Mouse (Mus musculus): ENCODE measurements around the gene Iars2. TPM values are rescaled to one million over a fixed set of nuclear protein-coding genes. Genes with fewer than 3 reads are reported as not detected.
A peak's percentile ranks its signal among the peaks of the same experiment; 100 is the strongest.
"Not testable (repeated sequence)": the region's sequence is repeated elsewhere in the genome, so short reads cannot be mapped to it uniquely, and the experiment has no call there.

Iars2 gene
- total RNA-seq, 2 experiments from 2014 or later = 17.3 TPM

DNA sequence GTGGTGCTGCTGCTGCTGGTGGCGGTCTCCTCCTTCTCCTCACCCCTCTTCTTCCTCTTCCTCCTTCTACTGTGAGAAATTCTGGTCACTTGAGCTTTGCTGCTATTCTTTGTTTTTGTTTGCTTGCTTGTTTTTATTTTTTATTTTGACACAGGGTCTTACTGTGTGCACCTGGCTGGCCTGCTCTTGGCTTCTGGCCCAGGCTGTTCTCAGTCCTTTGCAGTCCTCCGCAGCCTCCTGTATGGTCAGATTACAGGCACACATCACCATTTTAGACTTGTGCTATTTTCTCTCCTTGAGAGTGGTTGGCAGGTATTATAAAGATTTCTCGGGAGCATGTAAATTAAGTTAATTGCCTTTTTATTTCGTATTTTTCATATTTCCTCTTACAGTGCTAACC lies 4.9 kb upstream of the Iars2 start:
- ATAC-seq (replicated peaks; ENCODE audit: low FRiP score, poor library complexity, severe bottlenecking) = no peak

DNA sequence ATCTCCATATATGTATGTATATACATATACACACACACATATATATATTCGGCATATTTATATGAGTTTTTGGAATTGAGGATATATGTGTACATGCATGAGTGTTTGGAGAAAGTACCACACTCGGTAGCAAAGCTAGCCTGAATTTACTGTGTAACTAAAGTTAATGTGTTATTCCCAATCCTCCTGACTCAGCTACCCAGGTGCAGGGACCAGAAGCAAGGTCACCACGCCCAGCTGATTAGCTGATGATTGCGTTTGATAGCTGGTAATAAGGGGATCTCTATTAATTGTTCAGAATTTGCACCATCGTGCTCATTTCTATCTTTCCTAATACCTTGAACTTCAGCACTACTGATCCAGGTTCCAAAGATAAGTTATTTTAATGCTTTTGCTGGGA lies 4.5 kb upstream of the Iars2 start:
- ATAC-seq (replicated peaks; ENCODE audit: low FRiP score, poor library complexity, severe bottlenecking) = no peak

DNA sequence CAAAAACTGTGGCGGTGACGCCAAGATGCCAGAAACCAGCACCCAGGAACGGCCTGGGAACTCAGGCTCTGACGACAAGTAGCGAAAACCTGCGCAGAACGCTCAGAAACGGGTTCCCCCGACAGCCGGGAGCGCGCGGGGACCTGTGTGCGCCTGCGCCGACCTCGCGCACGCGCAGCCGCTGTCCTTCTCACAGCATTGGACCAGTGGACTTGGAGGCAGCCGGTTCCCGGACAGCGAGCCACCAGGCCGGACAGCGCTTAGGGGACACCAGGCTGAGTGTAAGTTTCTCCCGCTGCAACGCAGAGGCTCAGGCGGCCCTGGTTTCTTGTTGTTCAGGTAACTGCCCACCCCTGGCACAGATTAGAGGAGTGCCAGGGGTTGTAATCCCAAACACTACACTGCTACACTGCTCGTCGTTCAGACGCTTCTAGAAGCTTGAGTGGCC lies 2.8 kb upstream of the Iars2 start, which contains the start of gene Bpnt1:
TSS of gene Bpnt1 (plus strand) at position 167 of the 448 bp plus-strand sequence.
- peak; percentile 81 for ATAC-seq (replicated peaks; ENCODE audit: low FRiP score, poor library complexity, severe bottlenecking)

DNA sequence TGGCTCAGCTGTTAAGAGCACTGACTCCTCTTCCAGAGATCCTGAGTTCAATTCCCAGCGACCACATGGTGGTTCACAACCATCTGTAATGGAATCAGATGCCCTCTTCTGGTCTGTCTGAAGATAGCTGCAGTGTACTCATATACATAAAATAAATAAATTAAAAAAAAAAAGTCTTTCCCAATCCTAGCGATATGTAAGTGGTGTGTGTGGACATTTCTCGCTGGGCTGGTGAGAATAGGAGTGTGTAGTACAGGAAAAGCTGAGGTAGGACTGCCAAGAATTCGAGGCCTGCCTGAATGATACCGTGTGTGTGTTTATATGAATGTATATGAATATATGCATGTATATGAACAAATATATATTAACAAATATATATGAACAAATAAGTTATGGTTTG lies 2.2 kb upstream of the Iars2 start:
- ATAC-seq (replicated peaks; ENCODE audit: low FRiP score, poor library complexity, severe bottlenecking) = no peak

DNA sequence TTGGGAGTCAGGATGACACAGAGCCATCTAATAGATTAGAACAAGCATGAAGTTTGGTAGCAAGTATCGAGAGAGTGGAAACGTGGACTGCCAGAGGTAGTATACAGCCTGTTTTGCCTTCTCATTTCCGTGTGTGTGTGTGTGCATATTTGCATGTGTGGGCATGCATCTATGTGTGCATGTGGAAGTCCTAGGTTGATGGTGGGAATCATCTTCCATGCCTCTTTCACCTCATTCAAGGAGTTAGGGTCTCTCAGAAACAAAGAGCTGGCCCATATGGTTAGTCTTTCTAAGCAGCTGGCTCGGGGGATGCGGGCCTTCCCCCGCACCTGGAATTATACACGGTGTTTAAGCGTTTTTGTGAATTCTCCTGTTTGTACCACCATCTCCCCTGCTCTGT lies 655 bp upstream of the Iars2 start:
- ATAC-seq (replicated peaks; ENCODE audit: low FRiP score, poor library complexity, severe bottlenecking) = no peak

DNA sequence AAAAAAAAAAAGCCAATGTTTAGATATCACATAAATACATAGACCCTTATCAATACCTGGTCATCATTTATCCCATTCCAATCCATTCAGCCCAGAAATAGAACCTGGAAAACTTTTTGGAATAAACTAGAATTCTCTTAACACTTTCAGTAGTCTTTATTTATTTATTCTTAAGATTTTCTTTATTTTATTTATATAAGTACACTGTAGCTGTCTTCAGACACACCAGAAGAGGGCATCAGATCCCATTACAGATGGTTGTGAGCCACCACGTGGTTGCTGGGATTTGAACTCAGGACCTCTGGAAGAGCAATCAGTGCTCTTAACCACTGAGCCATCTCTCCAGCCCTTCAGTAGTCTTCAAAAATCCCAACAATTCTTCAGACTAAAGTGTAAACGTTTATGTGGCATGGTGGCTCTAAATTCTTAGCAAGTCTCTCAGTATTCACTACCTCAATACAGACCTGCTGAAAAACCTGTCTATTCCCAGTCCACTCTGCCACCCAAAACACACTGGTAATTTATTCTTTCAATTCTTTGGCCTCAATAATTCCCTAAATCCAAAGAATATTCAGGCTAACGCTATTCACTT lies 1.3 kb downstream of the Iars2 start:
- ATAC-seq (replicated peaks; ENCODE audit: low FRiP score, poor library complexity, severe bottlenecking) = not testable (repeated sequence)

DNA sequence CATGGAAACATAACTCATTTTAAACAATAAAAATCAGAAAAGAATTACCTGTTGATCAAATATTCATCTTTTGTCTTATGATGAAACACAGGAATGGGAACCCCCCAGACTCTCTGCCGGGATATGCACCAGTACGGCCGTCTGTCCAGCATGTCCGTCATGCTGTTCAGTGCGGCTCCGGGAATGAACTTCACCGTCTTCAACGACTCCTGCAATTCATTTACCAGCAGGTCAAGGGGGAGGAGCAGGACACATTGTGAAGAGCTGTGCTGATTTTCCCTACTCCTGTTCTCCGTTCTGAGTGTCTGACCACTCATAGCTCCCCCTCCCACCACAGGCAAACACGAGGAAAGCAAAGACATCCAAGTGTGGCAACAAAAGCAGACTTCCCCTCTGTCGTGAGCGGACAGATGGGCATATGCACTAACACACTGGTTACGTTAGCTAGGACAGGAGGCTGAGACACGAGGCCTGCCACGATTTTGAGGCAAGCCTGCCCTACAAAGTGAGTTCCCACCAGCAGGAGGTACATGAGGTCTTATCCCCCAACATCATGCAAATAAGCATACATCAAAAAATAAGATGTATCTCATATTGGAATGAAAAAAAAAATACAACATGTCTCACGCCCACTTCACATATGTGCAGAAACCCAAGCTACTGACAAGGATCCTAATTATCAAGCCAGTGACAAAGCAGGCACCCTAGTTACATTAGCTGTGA lies 13.2 kb downstream of the Iars2 start:
- ATAC-seq (replicated peaks; ENCODE audit: low FRiP score, poor library complexity, severe bottlenecking) = no peak

DNA sequence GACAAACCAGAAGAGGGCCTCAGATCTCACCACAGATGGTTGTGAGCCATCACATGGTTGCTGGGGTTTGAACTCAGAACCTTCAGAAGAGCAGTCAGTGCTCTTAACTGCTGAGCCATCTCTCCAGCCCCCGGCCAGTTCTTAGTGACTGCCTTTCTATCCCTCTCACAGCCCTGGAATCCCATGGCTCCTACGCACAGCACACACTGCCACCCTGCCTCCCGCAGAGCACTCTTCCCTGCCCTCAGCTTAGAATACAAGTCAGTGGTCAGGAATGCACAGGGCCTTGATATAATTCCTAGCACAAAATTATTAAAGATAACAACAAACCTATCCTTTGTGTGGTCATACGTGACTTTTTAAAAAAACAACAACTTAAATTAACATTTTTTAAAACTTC lies 14.7 kb downstream of the Iars2 start:
- ATAC-seq (replicated peaks; ENCODE audit: low FRiP score, poor library complexity, severe bottlenecking) = no peak

DNA sequence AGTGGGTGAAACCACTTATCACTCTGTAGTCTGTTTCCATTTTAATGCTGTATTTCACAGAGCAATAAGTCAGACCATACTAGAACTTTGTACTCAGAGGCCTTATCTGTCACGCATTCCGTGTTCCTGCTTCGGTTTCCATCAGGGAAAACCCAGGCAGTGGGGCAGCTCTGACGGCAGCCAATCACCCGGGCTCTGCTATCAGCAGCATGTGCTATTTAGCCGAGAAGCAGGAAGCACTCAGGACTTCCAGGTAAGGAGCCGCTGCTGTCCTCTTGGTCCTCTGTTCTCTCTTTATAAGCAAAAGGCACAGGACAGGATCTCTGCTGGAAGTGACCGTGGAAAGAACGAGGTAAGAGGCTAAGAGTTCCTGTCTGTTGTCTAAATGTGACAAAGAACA lies 17.2 kb downstream of the Iars2 start:
- ATAC-seq (replicated peaks; ENCODE audit: low FRiP score, poor library complexity, severe bottlenecking) = no peak

DNA sequence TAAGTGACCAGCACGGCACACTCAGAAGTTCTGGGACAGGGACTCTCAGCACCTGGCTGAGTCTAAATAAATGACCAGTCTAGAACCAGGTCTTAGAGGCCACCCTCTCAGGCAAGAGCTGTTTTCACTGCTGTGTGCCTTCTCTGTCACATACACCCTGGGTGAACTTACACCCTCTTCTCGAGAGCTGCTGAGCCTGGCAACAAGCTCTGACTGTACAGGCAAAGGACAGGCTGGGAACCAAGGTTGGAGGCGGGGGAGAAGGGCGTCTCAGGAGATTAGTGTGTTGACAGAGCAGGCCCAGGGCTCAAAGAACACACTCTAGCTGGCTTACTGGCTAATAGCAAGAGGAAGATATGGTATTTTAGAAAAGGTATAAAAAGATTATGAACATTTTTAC lies 20.3 kb downstream of the Iars2 start:
- ATAC-seq (replicated peaks; ENCODE audit: low FRiP score, poor library complexity, severe bottlenecking) = no peak

DNA sequence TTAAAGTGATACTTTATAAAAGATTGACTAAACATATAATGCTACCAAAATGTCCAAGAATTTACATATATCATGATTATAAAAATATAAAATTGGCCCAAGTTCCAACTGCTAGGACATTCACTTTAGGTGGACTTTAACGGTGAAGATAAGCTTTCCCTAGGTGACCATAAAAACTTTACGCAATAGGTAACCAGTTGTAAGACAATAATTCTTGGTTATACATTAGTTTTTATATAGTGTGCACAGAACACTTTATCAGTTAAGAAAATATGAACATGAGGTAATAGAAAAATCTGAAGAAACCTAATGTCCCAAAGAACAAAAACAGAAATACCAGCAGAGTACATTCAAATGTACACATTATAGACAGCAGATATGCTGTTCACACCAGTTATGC lies 20.9 kb downstream of the Iars2 start:
- ATAC-seq (replicated peaks; ENCODE audit: low FRiP score, poor library complexity, severe bottlenecking) = no peak

DNA sequence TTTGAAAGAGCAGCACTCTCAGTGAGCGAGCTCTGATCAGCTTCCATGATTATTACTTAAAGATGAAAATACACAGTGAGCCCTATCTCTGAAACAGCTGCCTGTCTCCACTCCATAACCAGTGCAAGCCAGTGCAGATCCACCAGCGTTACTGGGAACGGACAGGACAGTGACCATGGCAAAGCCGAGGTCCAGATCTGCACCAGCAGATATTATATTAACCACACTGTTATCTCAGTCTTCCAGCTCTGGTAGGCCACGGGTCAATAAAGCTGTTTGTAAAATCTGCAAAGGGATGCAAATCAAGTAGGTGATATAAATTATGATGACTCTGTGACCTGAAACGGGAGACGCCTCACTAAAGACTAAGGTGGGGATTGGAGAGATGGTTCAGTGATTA lies 21.6 kb downstream of the Iars2 start:
- ATAC-seq (replicated peaks; ENCODE audit: low FRiP score, poor library complexity, severe bottlenecking) = no peak

DNA sequence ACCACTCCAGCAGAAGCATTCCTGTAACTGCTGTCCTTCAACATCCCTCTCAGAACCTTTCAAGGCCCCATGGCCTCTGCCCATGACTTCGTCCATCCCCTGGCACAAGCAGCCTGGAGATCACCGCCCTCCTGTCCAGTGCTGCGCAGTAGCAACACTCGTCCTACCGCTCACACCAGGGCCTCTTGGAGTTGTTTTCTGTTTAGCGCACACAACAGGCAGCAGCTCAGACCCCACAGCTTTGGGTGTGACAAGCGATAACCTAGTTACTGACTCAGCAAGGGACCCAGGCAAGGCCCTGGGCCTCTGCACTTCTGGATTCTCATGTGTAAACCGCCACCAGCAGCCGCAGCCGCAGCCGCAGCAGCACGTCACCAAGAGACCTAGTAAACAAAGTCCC lies 22.4 kb downstream of the Iars2 start:
- no peak; the same call in 1 of the 2 replicates for ATAC-seq (replicated peaks; ENCODE audit: low FRiP score, poor library complexity, severe bottlenecking)

DNA sequence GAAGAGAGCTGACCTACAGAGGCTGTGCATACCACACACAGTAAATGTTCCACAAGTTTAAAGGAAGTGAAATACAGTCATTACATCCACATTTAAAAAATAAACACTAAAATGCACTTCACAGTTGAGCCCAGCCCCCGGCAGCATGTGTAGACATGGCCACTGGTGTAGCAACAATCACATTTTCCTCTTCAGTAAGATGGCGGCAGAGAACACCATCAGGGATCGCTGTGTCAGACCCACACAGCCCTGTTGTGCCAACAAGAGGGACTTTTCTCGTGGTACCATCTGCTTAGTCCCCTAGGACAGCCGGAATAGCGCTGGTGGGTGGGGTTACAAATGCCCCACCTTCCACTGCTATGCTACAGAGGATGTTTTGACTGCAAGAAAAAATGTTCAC lies 26.4 kb downstream of the Iars2 start:
- ATAC-seq (replicated peaks; ENCODE audit: low FRiP score, poor library complexity, severe bottlenecking) = no peak

DNA sequence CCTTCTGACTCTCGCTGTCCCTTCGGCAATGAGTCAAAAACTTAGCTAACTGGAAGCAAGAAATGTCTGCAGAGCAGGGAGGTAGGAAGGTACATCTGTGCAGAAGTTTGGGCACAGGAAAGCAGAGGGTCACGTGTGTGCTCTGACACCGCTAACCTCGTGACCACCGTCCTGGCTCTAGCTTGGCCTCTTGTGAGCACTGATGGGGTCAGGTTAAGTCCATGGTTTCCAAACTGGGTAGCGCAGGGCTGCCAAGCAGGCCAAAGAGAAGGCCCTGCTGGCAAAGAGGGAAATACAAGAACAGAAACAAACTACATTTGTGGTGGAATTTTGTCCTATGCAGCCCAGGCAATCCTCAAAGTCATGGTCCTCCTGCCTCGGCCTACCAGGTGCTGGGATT lies 30.7 kb downstream of the Iars2 start:
- ATAC-seq (replicated peaks; ENCODE audit: low FRiP score, poor library complexity, severe bottlenecking) = no peak

DNA sequence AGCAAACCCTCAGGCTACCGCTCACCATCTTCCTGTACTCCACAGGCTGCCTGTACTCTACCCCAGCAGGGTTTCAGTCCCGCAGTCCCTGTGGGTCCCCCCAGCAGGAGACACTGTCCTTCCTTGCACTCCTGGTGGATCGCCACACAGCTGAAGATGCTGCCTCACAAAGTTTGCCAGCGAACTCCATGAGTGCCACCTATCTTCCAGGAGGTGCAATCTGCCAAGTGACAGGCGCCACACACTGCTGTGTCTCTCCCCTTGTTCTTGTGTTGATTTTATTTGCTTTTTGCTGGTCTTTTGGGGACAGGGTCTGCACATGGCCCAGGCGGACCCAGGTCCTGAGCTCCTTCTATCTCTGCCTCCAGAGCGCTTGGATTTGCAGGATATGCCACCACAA lies 32.3 kb downstream of the Iars2 start:
- ATAC-seq (replicated peaks; ENCODE audit: low FRiP score, poor library complexity, severe bottlenecking) = no peak

DNA sequence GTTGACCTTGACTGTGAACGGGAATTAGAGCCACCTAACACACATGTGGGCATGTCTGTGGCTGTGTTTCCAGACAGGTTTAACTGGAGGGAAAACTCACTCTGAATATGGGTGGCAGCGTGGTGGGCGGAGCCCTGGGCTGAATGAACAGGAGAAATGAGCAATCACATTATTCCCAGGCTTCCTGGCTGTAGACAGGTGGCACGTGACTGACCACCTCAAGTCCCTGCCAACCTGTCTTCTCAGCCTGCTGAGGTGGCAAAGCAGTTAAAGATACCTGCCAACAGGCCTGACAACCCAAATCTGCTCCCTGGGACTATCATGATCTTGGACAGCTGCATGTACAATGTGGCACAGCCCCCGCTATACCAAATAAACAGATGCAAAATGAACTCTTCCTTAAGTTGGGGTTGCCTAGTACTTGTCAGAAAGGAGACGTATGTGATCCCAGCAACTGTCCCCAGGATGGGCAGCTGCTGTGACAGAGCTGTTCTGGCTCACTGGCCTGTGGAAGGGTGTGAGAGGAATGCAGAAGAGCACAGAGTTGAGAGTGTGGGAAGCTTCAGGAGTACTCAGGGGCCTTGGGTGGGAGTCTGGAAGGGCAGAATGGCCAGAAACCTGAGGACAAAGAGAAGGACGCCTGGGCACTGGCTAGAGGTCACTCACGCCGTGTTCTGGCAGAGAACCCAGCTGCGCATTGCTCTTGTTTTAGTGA lies 36.4 kb downstream of the Iars2 start:
- no peak for ATAC-seq (replicated peaks; ENCODE audit: low FRiP score, poor library complexity, severe bottlenecking)

DNA sequence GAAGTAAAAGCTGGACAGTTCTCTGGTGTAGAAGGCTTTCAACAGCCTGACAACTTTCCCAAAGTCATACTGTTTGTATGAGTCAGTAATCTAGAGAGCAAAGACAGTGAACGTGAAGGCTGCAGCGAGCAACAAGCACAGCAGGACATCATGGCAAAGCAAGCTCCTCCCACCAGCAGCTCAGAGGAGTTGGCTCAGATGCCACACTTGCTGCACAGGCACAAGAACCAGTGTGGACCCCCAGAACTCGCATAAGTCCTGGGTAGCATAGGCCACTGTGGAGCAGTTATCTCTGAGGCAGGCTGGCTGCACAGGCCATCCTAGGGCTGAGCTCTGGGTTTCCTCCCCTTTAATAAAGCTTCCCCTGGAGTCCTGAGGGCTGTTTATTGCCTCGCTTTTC lies 37.9 kb downstream of the Iars2 start:
- no peak for ATAC-seq (replicated peaks; ENCODE audit: low FRiP score, poor library complexity, severe bottlenecking)

DNA sequence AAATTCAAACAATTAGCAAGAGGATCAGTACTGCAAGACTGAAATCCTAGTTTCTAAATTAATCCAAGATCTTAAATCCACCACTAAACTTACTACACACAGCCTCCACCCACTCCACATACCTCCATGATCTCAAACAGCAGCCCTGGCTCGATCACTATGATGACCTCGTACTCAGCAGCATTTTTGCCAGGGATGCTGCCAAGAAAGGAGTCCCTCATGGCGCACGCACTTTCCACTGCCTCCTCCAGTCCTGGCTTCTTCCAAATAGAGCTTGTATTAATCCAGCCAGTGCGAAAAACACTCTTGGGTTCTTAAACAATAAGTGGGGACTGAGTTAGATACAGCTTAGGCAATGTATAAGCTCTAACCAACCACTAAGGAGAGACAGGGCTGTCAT lies 40.0 kb downstream of the Iars2 start:
- no peak for ATAC-seq (replicated peaks; ENCODE audit: low FRiP score, poor library complexity, severe bottlenecking)

DNA sequence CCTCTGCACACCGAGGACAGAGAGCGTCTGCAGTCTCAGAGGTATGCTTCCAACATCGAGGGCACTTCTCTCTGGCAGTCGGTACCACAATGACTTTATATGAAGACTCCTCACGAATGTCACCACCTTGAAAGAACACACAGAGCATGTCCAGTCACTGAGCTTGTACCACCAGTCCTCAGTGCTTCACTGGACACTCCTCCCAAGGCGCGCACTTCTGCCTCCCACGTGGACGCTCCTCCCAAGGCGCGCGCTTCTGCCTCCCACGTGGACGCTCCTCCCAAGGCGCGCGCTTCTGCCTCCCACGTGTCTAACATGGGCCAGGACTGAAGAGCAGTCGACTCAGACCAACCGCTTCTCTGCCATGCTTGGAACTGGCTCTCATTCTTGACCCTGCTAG lies 42.1 kb downstream of the Iars2 start:
- 0 out of 2 replicates have a peak, but pooled peaks have one; percentile 38 for ATAC-seq (replicated peaks; ENCODE audit: low FRiP score, poor library complexity, severe bottlenecking)

DNA sequence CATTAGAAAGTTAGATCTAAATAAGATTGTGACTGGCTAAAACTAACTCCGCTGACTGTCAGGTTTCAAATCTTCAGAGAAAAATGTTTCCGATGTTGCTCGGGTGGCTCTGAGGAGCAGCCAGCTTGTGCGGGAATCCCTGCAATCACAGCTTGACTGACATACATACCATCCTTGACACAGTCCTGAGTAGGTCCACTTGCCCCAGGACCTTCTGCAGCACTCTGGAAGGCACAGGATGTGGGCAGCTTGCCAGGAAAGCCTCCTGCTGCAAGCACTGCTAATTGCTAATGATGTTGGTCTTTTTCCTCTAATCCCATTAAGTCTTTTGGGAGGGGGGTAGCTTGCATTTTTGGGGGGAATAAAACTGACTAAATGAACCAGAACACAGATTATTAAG lies 44.0 kb downstream of the Iars2 start:
- ATAC-seq (replicated peaks; ENCODE audit: low FRiP score, poor library complexity, severe bottlenecking) = no peak

Data from erythroblast, adult 5-6 weeks (primary cell).